Mouse (Mus musculus) hindbrain, embryonic 11.5 days (tissue): Measurements from ENCODE around the gene Gm20388. TPM values are rescaled to one million over a fixed set of nuclear protein-coding genes. Genes with fewer than 3 reads are reported as not detected.
A peak's percentile ranks its signal among the peaks of the same experiment; 100 is the strongest.

Experiments
- ATAC-seq: fragments of 200-750 bp; cut with Nextera tagmentation; 2 replicates; pipeline ENCODE4 v1.8.0; 2017; ENCODE audit warnings: mild to moderate bottlenecking, moderate TSS enrichment, moderate library complexity; ENCODE audit not compliant: low FRiP score
- DNase-seq: peaks from one replicate; pipeline ENCODE4 v3.0.0-alpha.2; 2015; ENCODE audit warnings: low spot score
- H3K27ac ChIP-seq: fragments of 300-500 bp; sonication (generic); 2 replicates; pipeline ENCODE4 v1.5.1; 2014; ENCODE audit warnings: mild to moderate bottlenecking, low read depth, low read length
- H3K27me3 ChIP-seq: fragments of 300-500 bp; sonication (generic); 2 replicates; pipeline ENCODE4 v1.6.1; 2014; ENCODE audit warnings: mild to moderate bottlenecking, low read length, moderate library complexity, mixed read lengths; ENCODE audit not compliant: control insufficient read depth, insufficient read depth
- H3K36me3 ChIP-seq: fragments of 300-500 bp; sonication (generic); 2 replicates; pipeline ENCODE4 v1.6.1; 2014; ENCODE audit warnings: mild to moderate bottlenecking, low read length, moderate library complexity, mixed read lengths; ENCODE audit not compliant: control insufficient read depth, insufficient read depth
- H3K4me1 ChIP-seq: fragments of 300-500 bp; sonication (generic); replicated peaks from 2 replicates; pipeline ENCODE4 v1.6.1; 2014; ENCODE audit warnings: low read length, mixed read lengths; ENCODE audit not compliant: control insufficient read depth, insufficient read depth
- H3K4me2 ChIP-seq: fragments of 300-500 bp; sonication (generic); replicated peaks from 2 replicates; pipeline ENCODE4 v1.6.1; 2014; ENCODE audit warnings: mild to moderate bottlenecking, low read depth, low read length
- H3K4me3 ChIP-seq: fragments of 300-500 bp; sonication (generic); 2 replicates; pipeline ENCODE4 v1.5.1; 2014; ENCODE audit warnings: low read depth, low read length
- H3K9ac ChIP-seq: fragments of 300-500 bp; sonication (generic); 2 replicates; pipeline ENCODE4 v1.6.1; 2014; ENCODE audit warnings: low read depth, low read length
- H3K9me3 ChIP-seq: fragments of 300-500 bp; sonication (generic); 2 replicates; pipeline ENCODE4 v1.6.1; 2016; ENCODE audit warnings: low read length; ENCODE audit not compliant: control insufficient read depth
- WGBS: fragments of 180-500 bp; shearing (Covaris S2); extraction: QIAGEN DNeasy Blood & Tissue Kit; methylation state at CpG from one replicate; pipeline ENCODE4 v1.1.7; 2014; 5-methylcytosine and 5-hydroxymethylcytosine counted together
- polyA plus RNA-seq: library from polyadenylated mRNA; unstranded; fragments of >200 nt; fragmentation: Nextera tagmentation; extraction: Ambion mirVana; gene quantifications from 2 replicates; pipeline ENCODE4 v1.2.1, GENCODE M21; 2014

Gene Gm20388
- polyA plus RNA-seq, 1 experiment from 2014 or later: 11.8 TPM

- no peaks in the 10 kb centered on the region for H3K27me3 ChIP-seq
- H3K4me3 ChIP-seq: peak within 1 kb of the TSS; percentile 89
- peaks cover 8% of the 10 kb centered on the region; the same call in 1 of the 2 replicates for H3K4me1 ChIP-seq
- no peaks in the 10 kb centered on the region for H3K36me3 ChIP-seq
- no peak for DNase-seq
- peak within 1 kb of the TSS; percentile 87 for H3K27ac ChIP-seq
- no peaks in the 10 kb centered on the region for H3K9me3 ChIP-seq
- peak; percentile 38 for ATAC-seq
- H3K9ac ChIP-seq: peak within 1 kb of the TSS; percentile 87
- peak within 1 kb of the TSS; percentile 82 for H3K4me2 ChIP-seq
- WGBS: 31% methylated on average over 13 of the region's 13 CpGs
Measured at GRCm38 (mm10) chr8:119909944-119910546, 596 bp upstream of the Gm20388 start, which contains the start of gene Usp10. Usp10 (plus strand) TSS chr8:119910360.

- WGBS: under 1% methylated on average over 30 of the region's 30 CpGs
- H3K4me3 ChIP-seq: peak overlapping the region; percentile 89
- H3K4me2 ChIP-seq: peak overlapping the region; percentile 82
- peak; percentile 70 for ATAC-seq
- peaks cover 8% of the 10 kb centered on the region; the same call in 1 of the 2 replicates for H3K4me1 ChIP-seq
- peak overlapping the region; percentile 87 for H3K27ac ChIP-seq
- H3K9ac ChIP-seq: peak overlapping the region; percentile 87
- H3K9me3 ChIP-seq: no peaks in the 10 kb centered on the region
- no peaks in the 10 kb centered on the region for H3K36me3 ChIP-seq
- no peaks in the 10 kb centered on the region for H3K27me3 ChIP-seq
- no peak for DNase-seq
Measured at GRCm38 (mm10) chr8:119911258-119911962, 769 bp downstream of the Gm20388 start.

GRCm38 (mm10) chr8:119912643-119913042, 2.0 kb downstream of the Gm20388 start:
- no peaks in the 10 kb centered on the region for H3K9me3 ChIP-seq
- WGBS: 41% methylated on average over 6 of the region's 6 CpGs
- H3K4me3 ChIP-seq: 0 out of 2 replicates have a peak overlapping the region, but pooled peaks have one; percentile 89
- no peaks in the 10 kb centered on the region for H3K27me3 ChIP-seq
- H3K36me3 ChIP-seq: no peaks in the 10 kb centered on the region
- DNase-seq: no peak
- peak overlapping the region; percentile 82 for H3K4me2 ChIP-seq
- H3K27ac ChIP-seq: no peak overlapping the region
- 0 out of 2 replicates have a peak overlapping the region, but pooled peaks have one; percentile 1 for H3K9ac ChIP-seq
- peaks cover 8% of the 10 kb centered on the region; the same call in 1 of the 2 replicates for H3K4me1 ChIP-seq
- no peak for ATAC-seq

- Histone ChIP-seq H3K4me1 (peaks cover 8% of the 10 kb centered on the region; the same call in 1 of the 2 replicates), H3K4me2 (no peak overlapping the region), H3K4me3 (0 out of 2 replicates have a peak overlapping the region, but pooled peaks have one; percentile 6), H3K27ac (no peak overlapping the region), H3K9ac (0 out of 2 replicates have a peak overlapping the region, but pooled peaks have one; percentile 8), H3K36me3 (no peaks in the 10 kb centered on the region), H3K27me3 (no peaks in the 10 kb centered on the region), H3K9me3 (no peaks in the 10 kb centered on the region)
- 77% methylated on average over 3 of the region's 3 CpGs for WGBS
- ATAC-seq (no peak), DNase-seq (no peak)
Measured at GRCm38 (mm10) chr8:119913181-119913580, 2.5 kb downstream of the Gm20388 start.

GRCm38 (mm10) chr8:119914161-119914560, 3.5 kb downstream of the Gm20388 start:
- WGBS: 65% methylated on average over 2 of the region's 2 CpGs
- Histone ChIP-seq H3K9me3 (no peaks in the 10 kb centered on the region), H3K27me3 (no peaks in the 10 kb centered on the region), H3K4me2 (no peak overlapping the region), H3K9ac (no peak overlapping the region), H3K36me3 (no peaks in the 10 kb centered on the region), H3K4me1 (peaks cover 8% of the 10 kb centered on the region; the same call in 1 of the 2 replicates), H3K4me3 (no peak overlapping the region), H3K27ac (no peak overlapping the region)
- no peak for ATAC-seq
- no peak for DNase-seq

GRCm38 (mm10) chr8:119915298-119915697, 4.7 kb downstream of the Gm20388 start:
- Histone ChIP-seq H3K36me3 (no peaks in the 10 kb centered on the region), H3K4me1 (peaks cover 8% of the 10 kb centered on the region; the same call in 1 of the 2 replicates), H3K9me3 (no peaks in the 10 kb centered on the region), H3K4me3 (no peak overlapping the region), H3K4me2 (no peak overlapping the region), H3K9ac (no peak overlapping the region), H3K27ac (no peak overlapping the region), H3K27me3 (no peaks in the 10 kb centered on the region)
- no peak for DNase-seq
- no peak for ATAC-seq
- 88% methylated on average over 4 of the region's 4 CpGs for WGBS

GRCm38 (mm10) chr8:119916237-119916892, 5.7 kb downstream of the Gm20388 start:
- WGBS: 79% methylated on average over 16 of the region's 16 CpGs
- H3K9me3 ChIP-seq: no peaks in the 10 kb centered on the region
- H3K27me3 ChIP-seq: no peaks in the 10 kb centered on the region
- H3K27ac ChIP-seq: no peak overlapping the region
- H3K4me1 ChIP-seq: peaks cover 8% of the 10 kb centered on the region; the same call in 1 of the 2 replicates
- no peak overlapping the region for H3K9ac ChIP-seq
- no peak for ATAC-seq
- DNase-seq: no peak
- H3K36me3 ChIP-seq: no peaks in the 10 kb centered on the region
- H3K4me2 ChIP-seq: no peak overlapping the region
- H3K4me3 ChIP-seq: no peak overlapping the region

- no peak overlapping the region for H3K9ac ChIP-seq
- no peak for ATAC-seq
- no peak overlapping the region for H3K4me2 ChIP-seq
- no peak overlapping the region for H3K4me3 ChIP-seq
- H3K4me1 ChIP-seq: 0 out of 2 replicates have a peak, but pooled peaks cover 5% of the 10 kb centered on the region
- 98% methylated on average over 3 of the region's 3 CpGs for WGBS
- no peak overlapping the region for H3K27ac ChIP-seq
- no peaks in the 10 kb centered on the region for H3K9me3 ChIP-seq
- DNase-seq: no peak
- no peaks in the 10 kb centered on the region for H3K36me3 ChIP-seq
- H3K27me3 ChIP-seq: no peaks in the 10 kb centered on the region
Measured at GRCm38 (mm10) chr8:119917415-119917814, 6.8 kb downstream of the Gm20388 start.
